Comparison of ENCODE assay signal across 21 mouse cellular contexts in the genomic region with DNA sequence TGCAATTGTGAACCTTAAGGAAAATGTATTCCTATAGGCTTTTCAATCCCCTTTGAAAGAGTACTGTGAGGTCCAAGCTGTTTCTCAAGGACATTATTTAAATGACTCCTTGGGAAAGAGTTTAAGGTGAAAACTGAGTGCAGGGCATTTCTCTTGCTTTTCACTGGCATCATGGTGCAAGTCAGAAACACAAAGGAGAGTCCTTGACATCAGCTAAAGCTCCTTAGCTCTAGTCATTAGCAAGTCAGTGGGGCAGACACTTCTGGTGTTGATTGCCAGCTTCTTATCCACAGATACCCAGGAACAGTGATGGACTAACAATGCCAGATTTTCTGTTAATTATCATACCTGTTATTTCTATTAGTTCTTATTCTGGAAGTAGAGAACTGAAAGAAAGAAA.
DNase-seq lines count a peak whose midpoint lies in the region; ATAC-seq and TF ChIP-seq lines count a peak whose summit lies in the region.
"Had no signal": no experiment of that assay in that cellular context is flagged by ENCODE, and none has a peak within 500 bp of the region (broad histone marks: within the 10 kb centered on the region; RNA-seq: fewer than 3 reads in every experiment).

No protein-coding gene starts in this region.

- ATAC-seq in forebrain, embryonic 14.5 days: peak; percentile 42; the same call in 1 of the 2 replicates
- no peak for ATAC-seq in forebrain, embryonic 13.5 days
- ATAC-seq in midbrain, embryonic 13.5 days: peak; percentile 68; the same call in 1 of the 2 replicates
- ATAC-seq in midbrain, embryonic 16.5 days: no peak
- ATAC-seq: CD4-positive, CD25-positive, alpha-beta regulatory T cell, adult 4 months; forebrain, embryonic 15.5 days; intestine, postnatal 0 days had no signal

- no peaks in the 10 kb centered on the region for H3K9me3 ChIP-seq in forebrain, embryonic 14.5 days (replicated peaks; ENCODE audit: control insufficient read depth, low read length)
- H3K9me3 ChIP-seq in forebrain, embryonic 13.5 days (replicated peaks): no peaks in the 10 kb centered on the region
- no peaks in the 10 kb centered on the region for H3K9me3 ChIP-seq in midbrain, embryonic 13.5 days
- no peaks in the 10 kb centered on the region for H3K9me3 ChIP-seq in midbrain, embryonic 16.5 days (replicated peaks; ENCODE audit: control insufficient read depth, low read length, poor library complexity, severe bottlenecking)
- H3K9me3 ChIP-seq: forebrain, embryonic 15.5 days; hindbrain, embryonic 12.5 days; hindbrain, embryonic 15.5 days had no signal

- no peaks in the 10 kb centered on the region for H3K27me3 ChIP-seq in forebrain, embryonic 14.5 days (replicated peaks; ENCODE audit: control insufficient read depth, insufficient read depth, low read length)
- H3K27me3 ChIP-seq in forebrain, embryonic 13.5 days: no peaks in the 10 kb centered on the region
- no peaks in the 10 kb centered on the region for H3K27me3 ChIP-seq in midbrain, embryonic 13.5 days
- H3K27me3 ChIP-seq in midbrain, embryonic 16.5 days (ENCODE audit: control insufficient read depth, insufficient read depth, low read depth, low read length): no peaks in the 10 kb centered on the region
- H3K27me3 ChIP-seq: forebrain, embryonic 15.5 days; hindbrain, embryonic 12.5 days; hindbrain, embryonic 15.5 days had no signal

- H3K4me2 ChIP-seq in forebrain, embryonic 14.5 days (ENCODE audit: low read length): no peak overlapping the region
- no peak overlapping the region for H3K4me2 ChIP-seq in forebrain, embryonic 13.5 days
- no peak overlapping the region for H3K4me2 ChIP-seq in midbrain, embryonic 13.5 days (replicated peaks)
- no peak overlapping the region for H3K4me2 ChIP-seq in midbrain, embryonic 16.5 days (ENCODE audit: low read length)
- H3K4me2 ChIP-seq: forebrain, embryonic 15.5 days; heart, embryonic 11.5 days; hindbrain, embryonic 12.5 days; hindbrain, embryonic 15.5 days had no signal

- no peak overlapping the region for H3K4me3 ChIP-seq in forebrain, embryonic 14.5 days (ENCODE audit: low read depth, low read length)
- H3K4me3 ChIP-seq in forebrain, embryonic 13.5 days: no peak overlapping the region
- H3K4me3 ChIP-seq in midbrain, embryonic 13.5 days (replicated peaks): no peak overlapping the region
- H3K4me3 ChIP-seq in midbrain, embryonic 16.5 days (ENCODE audit: low read depth, low read length): no peak overlapping the region
- H3K4me3 ChIP-seq: forebrain, embryonic 15.5 days; gastrocnemius, adult 2 months; hindbrain, embryonic 12.5 days; hindbrain, embryonic 15.5 days had no signal

- H3K9ac ChIP-seq in forebrain, embryonic 14.5 days (ENCODE audit: low read length): no peak overlapping the region
- no peak overlapping the region for H3K9ac ChIP-seq in forebrain, embryonic 13.5 days
- H3K9ac ChIP-seq in midbrain, embryonic 13.5 days (replicated peaks): no peak overlapping the region
- H3K9ac ChIP-seq in midbrain, embryonic 16.5 days (ENCODE audit: low read depth, low read length): no peak overlapping the region
- H3K9ac ChIP-seq: forebrain, embryonic 15.5 days; hindbrain, embryonic 12.5 days; hindbrain, embryonic 15.5 days had no signal

- no peak for TF ChIP-seq CTCF in brain, embryonic 14.5 days (IDR thresholded peaks at IDR 0.05; ENCODE audit: borderline replicate concordance, extremely low read depth, insufficient read depth, insufficient read length)

- peaks cover 4% of the 10 kb centered on the region; the same call in 1 of the 2 replicates for H3K4me1 ChIP-seq in forebrain, embryonic 14.5 days (ENCODE audit: control insufficient read depth, insufficient read depth, low read length)
- H3K4me1 ChIP-seq in forebrain, embryonic 13.5 days: peaks cover 3% of the 10 kb centered on the region; the same call in 1 of the 2 replicates
- 0 out of 2 replicates have a peak, but pooled peaks cover 4% of the 10 kb centered on the region for H3K4me1 ChIP-seq in midbrain, embryonic 13.5 days (replicated peaks)
- H3K4me1 ChIP-seq in midbrain, embryonic 16.5 days (ENCODE audit: control insufficient read depth, insufficient read depth, low read length): no peaks in the 10 kb centered on the region; the same call in 1 of the 2 replicates
- H3K4me1 ChIP-seq: forebrain, embryonic 15.5 days; hindbrain, embryonic 12.5 days; hindbrain, embryonic 15.5 days had no signal

- H3K27ac ChIP-seq in forebrain, embryonic 14.5 days (ENCODE audit: low read depth, low read length): no peak overlapping the region
- H3K27ac ChIP-seq in forebrain, embryonic 13.5 days: no peak overlapping the region
- H3K27ac ChIP-seq in midbrain, embryonic 13.5 days: no peak overlapping the region
- no peak overlapping the region for H3K27ac ChIP-seq in midbrain, embryonic 16.5 days (ENCODE audit: low read length)
- H3K27ac ChIP-seq: forebrain, embryonic 15.5 days; gastrocnemius, adult 2 months; hindbrain, embryonic 12.5 days; hindbrain, embryonic 15.5 days had no signal

- no peaks in the 10 kb centered on the region for H3K36me3 ChIP-seq in forebrain, embryonic 14.5 days (ENCODE audit: control insufficient read depth, insufficient read depth, low read length)
- no peaks in the 10 kb centered on the region for H3K36me3 ChIP-seq in forebrain, embryonic 13.5 days (ENCODE audit: poor library complexity, severe bottlenecking)
- no peaks in the 10 kb centered on the region for H3K36me3 ChIP-seq in midbrain, embryonic 13.5 days
- no peaks in the 10 kb centered on the region for H3K36me3 ChIP-seq in midbrain, embryonic 16.5 days (ENCODE audit: control insufficient read depth, insufficient read depth, low read length)
- H3K36me3 ChIP-seq: forebrain, embryonic 15.5 days; hindbrain, embryonic 12.5 days; hindbrain, embryonic 15.5 days had no signal

- TF ChIP-seq POLR2A in brain, embryonic 14.5 days (IDR thresholded peaks at IDR 0.05; ENCODE audit: borderline replicate concordance, extremely low read depth, insufficient read depth, insufficient read length, poor library complexity, severe bottlenecking): no peak

- DNase-seq in forebrain, embryonic 14.5 days (ENCODE audit: low spot score): peak; percentile 17
- peak; percentile 17 for DNase-seq in R1 (ENCODE audit: low read depth, low spot score)
- DNase-seq in brain, embryonic 14.5 days (ENCODE audit: low read depth): peak; percentile 55
- no peak for DNase-seq in cerebellum, adult 18-20 months
- DNase-seq: adrenal gland, adult 2 months; adrenal gland, postnatal 14 days; cerebellum, adult 11-12 months; cerebellum, adult 9-10 months; cerebellum, postnatal 14 days; gastrocnemius, adult 2 months; gastrocnemius, postnatal 14 days; heart, adult 11 months had no signal

Comparison
In these comparisons a context has a peak if more than half of its experiments do, and no peak if none do; other contexts are left out.
1. ATAC-seq: peak in forebrain, embryonic 14.5 days (single experiment) and midbrain, embryonic 13.5 days (single experiment); none in forebrain, embryonic 13.5 days (single experiment) and midbrain, embryonic 16.5 days (single experiment).
2. DNase-seq: peak in forebrain, embryonic 14.5 days (single experiment), R1 (single experiment) and brain, embryonic 14.5 days (single experiment); none in cerebellum, adult 18-20 months (0 of 2).